In genomic region chr8:126591141-126591820, GRCm38 (mm10) we compare ENCODE assay signal across 7 mouse cellular contexts. TPM values are rescaled to one million over a fixed set of nuclear protein-coding genes. Genes with fewer than 3 reads are reported as not detected.
DNase-seq lines count a peak whose midpoint lies in the region; ATAC-seq lines count a peak whose summit lies in the region.

No protein-coding gene starts in this region.

- ATAC-seq in heart, embryonic 13.5 days (ENCODE audit: extremely low read depth, insufficient number of reproducible peaks, low FRiP score, low TSS enrichment), result no peak

- H3K9me3 ChIP-seq in embryonic facial prominence, embryonic 10.5 days, result no peaks in the 10 kb centered on the region
- H3K9me3 ChIP-seq in heart, embryonic 13.5 days, result no peaks in the 10 kb centered on the region

- H3K27me3 ChIP-seq in embryonic facial prominence, embryonic 10.5 days (replicated peaks; ENCODE audit: low read depth, poor library complexity, severe bottlenecking), result peaks cover 4% of the 10 kb centered on the region
- H3K27me3 ChIP-seq in heart, embryonic 13.5 days (replicated peaks), result no peaks in the 10 kb centered on the region

- DNase-seq in CD4-positive helper T cell, adult 2 months (ENCODE audit: low read depth, low spot score), result peak; percentile 62
- DNase-seq in MN1 (ENCODE audit: low spot score), result peak; percentile 72
- peak; percentile 54 for DNase-seq in embryonic facial prominence, embryonic 10.5 days (ENCODE audit: low spot score)
- DNase-seq in kidney, postnatal 36 days, result peak; percentile 47 to 70
- DNase-seq in lung, postnatal 10 days, result peak; percentile 57
- DNase-seq in right cerebral cortex, postnatal 4 days, result peak; percentile 38

- H3K4me3 ChIP-seq in embryonic facial prominence, embryonic 10.5 days, result peak overlapping the region; percentile 99
- H3K4me3 ChIP-seq in heart, embryonic 13.5 days, result peak overlapping the region; percentile 79

- peaks cover 41% of the 10 kb centered on the region for H3K36me3 ChIP-seq in embryonic facial prominence, embryonic 10.5 days (replicated peaks)
- H3K36me3 ChIP-seq in heart, embryonic 13.5 days, result peaks cover 46% of the 10 kb centered on the region

- peak overlapping the region; percentile 97 for H3K27ac ChIP-seq in embryonic facial prominence, embryonic 10.5 days (replicated peaks)
- peak overlapping the region; percentile 100 for H3K27ac ChIP-seq in heart, embryonic 13.5 days (replicated peaks)

- 9% methylated on average over 20 of the region's 20 CpGs for WGBS in embryonic facial prominence, embryonic 10.5 days
- 2% methylated on average over 20 of the region's 20 CpGs for WGBS in heart, embryonic 13.5 days

- peaks cover 85% of the 10 kb centered on the region for H3K4me1 ChIP-seq in embryonic facial prominence, embryonic 10.5 days
- peaks cover 42% of the 10 kb centered on the region for H3K4me1 ChIP-seq in heart, embryonic 13.5 days

- H3K4me2 ChIP-seq in heart, embryonic 13.5 days, result peak overlapping the region; percentile 99

- H3K9ac ChIP-seq in heart, embryonic 13.5 days, result peak overlapping the region; percentile 100

RNA-seq across cellular contexts. Expression of gene Irf2bp2, which starts 2.5 kb away (rescaled TPM):
- polyA plus RNA-seq in embryonic facial prominence, embryonic 10.5 days (2016; fragmentation: Nextera tagmentation; extraction: Ambion mirVana), result 4.5 and 5.4 TPM in 2 replicates
- polyA plus RNA-seq in heart, embryonic 13.5 days (2015; fragmentation: Nextera tagmentation; extraction: Ambion mirVana), result 6.5 and 7.5 TPM in 2 replicates
